Mouse (Mus musculus) bone marrow macrophage, adult 2 months (primary cell): ENCODE data around the gene Serpina6. TPM values are rescaled to one million over a fixed set of nuclear protein-coding genes. Genes with fewer than 3 reads are reported as not detected.

Source experiments
- H3K27ac ChIP-seq: 2 replicates; pipeline ENCODE4 v1.5.1; 2012; ENCODE audit warnings: low read depth, low read length; ENCODE audit not compliant: insufficient read depth
- H3K4me1 ChIP-seq: 2 replicates; pipeline ENCODE4 v1.6.1; 2012; ENCODE audit warnings: low read length; ENCODE audit not compliant: control insufficient read depth, insufficient read depth
- H3K4me3 ChIP-seq: 2 replicates; pipeline ENCODE4 v1.5.1; 2012; ENCODE audit warnings: mild to moderate bottlenecking, low read length, moderate library complexity; ENCODE audit not compliant: insufficient read depth
- CTCF ChIP-seq: IDR thresholded peaks from 2 replicates; pipeline ENCODE4 v1.5.1; 2012; ENCODE audit warnings: low read depth, mild to moderate bottlenecking, low read length, moderate library complexity
- POLR2A ChIP-seq: IDR thresholded peaks from 2 replicates; pipeline ENCODE4 v1.6.1; 2012; ENCODE audit warnings: mild to moderate bottlenecking, low read depth, low read length, borderline replicate concordance
- polyA plus RNA-seq: library from polyadenylated mRNA; stranded (reverse); fragments of >200 nt; gene quantifications from 2 replicates; pipeline ENCODE4 v1.2.4, GENCODE M21; 2012; ENCODE audit not compliant: missing spikeins, insufficient read depth, insufficient read length

Serpina6 gene
- polyA plus RNA-seq, 1 experiment: not detected

- Histone ChIP-seq H3K4me1 (no peaks in the 10 kb centered on the region), H3K27ac (no peak overlapping the region), H3K4me3 (no peak overlapping the region)
- TF ChIP-seq CTCF (no peak), POLR2A (no peak)
Observed at GRCm38 (mm10) chr12:103616860-103617261, 40.2 kb downstream of the Serpina6 start.

GRCm38 (mm10) chr12:103615734-103616133 lies 41.3 kb downstream of the Serpina6 start:
- no peak overlapping the region for H3K27ac ChIP-seq
- H3K4me1 ChIP-seq: no peaks in the 10 kb centered on the region
- TF ChIP-seq POLR2A: no peak
- no peak for TF ChIP-seq CTCF
- H3K4me3 ChIP-seq: no peak overlapping the region

GRCm38 (mm10) chr12:103615141-103615540 lies 41.9 kb downstream of the Serpina6 start:
- Histone ChIP-seq H3K27ac (no peak overlapping the region), H3K4me3 (no peak overlapping the region), H3K4me1 (no peaks in the 10 kb centered on the region)
- TF ChIP-seq CTCF (no peak), POLR2A (no peak)

GRCm38 (mm10) chr12:103601839-103602238 lies 55.2 kb downstream of the Serpina6 start:
- Histone ChIP-seq H3K4me3 (no peak overlapping the region), H3K27ac (no peak overlapping the region), H3K4me1 (no peaks in the 10 kb centered on the region)
- TF ChIP-seq POLR2A (no peak), CTCF (no peak)

- H3K4me1 ChIP-seq: no peaks in the 10 kb centered on the region
- no peak overlapping the region for H3K4me3 ChIP-seq
- no peak overlapping the region for H3K27ac ChIP-seq
- TF ChIP-seq CTCF (no peak), POLR2A (no peak)
Observed at GRCm38 (mm10) chr12:103600364-103600763, 56.6 kb downstream of the Serpina6 start.

GRCm38 (mm10) chr12:103598411-103598810 lies 58.6 kb downstream of the Serpina6 start:
- no peak for TF ChIP-seq POLR2A
- TF ChIP-seq CTCF: no peak

More at GRCm38 (mm10) chr12:103598411-103598810, 58.6 kb downstream of the Serpina6 start:
- Histone ChIP-seq H3K4me1 (no peaks in the 10 kb centered on the region), H3K27ac (no peak overlapping the region), H3K4me3 (no peak overlapping the region)

Other genes starting within 250 kb of the Serpina6 start
- gene 9330161L09Rik, start 249.4 kb downstream of the Serpina6 start, polyA plus RNA-seq: 1.9 TPM in 1 of 2 replicates, not detected in the other
- gene Ddx24, start 231.4 kb downstream of the Serpina6 start, polyA plus RNA-seq: 58.7 and 62.6 TPM in 2 replicates
- gene Ifi27, start 223.0 kb downstream of the Serpina6 start, polyA plus RNA-seq: 93.3 and 100 TPM in 2 replicates
- 1,008 and 1,016 TPM in 2 replicates for gene Ifi27l2a, start 213.5 kb downstream of the Serpina6 start, polyA plus RNA-seq
- gene Ifi27l2b, start 200.0 kb downstream of the Serpina6 start, polyA plus RNA-seq: not detected in 2 replicates
- gene Ppp4r4, start 124.9 kb downstream of the Serpina6 start, polyA plus RNA-seq: 0.49 TPM in 1 of 2 replicates, not detected in the other
- not detected in 2 replicates for gene Serpina10, start 25.8 kb downstream of the Serpina6 start, polyA plus RNA-seq
- gene Serpina16, start 18.9 kb upstream of the Serpina6 start, polyA plus RNA-seq: not detected in 2 replicates
- not detected in 2 replicates for gene Serpina1f, start 38.3 kb upstream of the Serpina6 start, polyA plus RNA-seq
- gene Serpina1d, start 116.4 kb upstream of the Serpina6 start, polyA plus RNA-seq: not detected in 2 replicates
- gene Serpina1b, start 173.2 kb upstream of the Serpina6 start, polyA plus RNA-seq: not detected in 2 replicates
- gene Serpina1a, start 206.3 kb upstream of the Serpina6 start, polyA plus RNA-seq: not detected in 2 replicates
- gene Serpina1c, start 247.7 kb upstream of the Serpina6 start, polyA plus RNA-seq: not detected in 2 replicates